Mouse (Mus musculus) megakaryocyte, embryonic 14.5 days (primary cell): Measurements from ENCODE around the gene Ccdc34.

Experiments used
- FLI1 ChIP-seq: IDR thresholded peaks from 2 replicates; pipeline ENCODE4 v1.6.1; 2012; ENCODE audit warnings: low read length, inconsistent platforms, mixed read lengths
- GATA1 ChIP-seq: IDR thresholded peaks from 3 replicates; pipeline ENCODE4 v1.6.1; 2012; ENCODE audit warnings: mixed read lengths, low read length, inconsistent platforms, borderline replicate concordance

- TF ChIP-seq GATA1 (no peak), FLI1 (no peak)
These were observed 44.7 kb upstream of the Ccdc34 start for GRCm38 (mm10) chr2:109972922-109973321.
